Mouse (Mus musculus): ENCODE results near the gene Tmem238l.

The Tmem238l gene

GRCm38 (mm10) chr11:66956303-66956702 lies at the start of gene Tmem238l:
TSS of gene Tmem238l (plus strand) at chr11:66956638.
- DNase-seq, result no peak

- DNase-seq, result no peak
Observed at GRCm38 (mm10) chr11:66911811-66912210, 44.6 kb upstream of the Tmem238l start, which contains the start of gene Pirt. TSS of gene Pirt (plus strand) at chr11:66911981.

DNA sequence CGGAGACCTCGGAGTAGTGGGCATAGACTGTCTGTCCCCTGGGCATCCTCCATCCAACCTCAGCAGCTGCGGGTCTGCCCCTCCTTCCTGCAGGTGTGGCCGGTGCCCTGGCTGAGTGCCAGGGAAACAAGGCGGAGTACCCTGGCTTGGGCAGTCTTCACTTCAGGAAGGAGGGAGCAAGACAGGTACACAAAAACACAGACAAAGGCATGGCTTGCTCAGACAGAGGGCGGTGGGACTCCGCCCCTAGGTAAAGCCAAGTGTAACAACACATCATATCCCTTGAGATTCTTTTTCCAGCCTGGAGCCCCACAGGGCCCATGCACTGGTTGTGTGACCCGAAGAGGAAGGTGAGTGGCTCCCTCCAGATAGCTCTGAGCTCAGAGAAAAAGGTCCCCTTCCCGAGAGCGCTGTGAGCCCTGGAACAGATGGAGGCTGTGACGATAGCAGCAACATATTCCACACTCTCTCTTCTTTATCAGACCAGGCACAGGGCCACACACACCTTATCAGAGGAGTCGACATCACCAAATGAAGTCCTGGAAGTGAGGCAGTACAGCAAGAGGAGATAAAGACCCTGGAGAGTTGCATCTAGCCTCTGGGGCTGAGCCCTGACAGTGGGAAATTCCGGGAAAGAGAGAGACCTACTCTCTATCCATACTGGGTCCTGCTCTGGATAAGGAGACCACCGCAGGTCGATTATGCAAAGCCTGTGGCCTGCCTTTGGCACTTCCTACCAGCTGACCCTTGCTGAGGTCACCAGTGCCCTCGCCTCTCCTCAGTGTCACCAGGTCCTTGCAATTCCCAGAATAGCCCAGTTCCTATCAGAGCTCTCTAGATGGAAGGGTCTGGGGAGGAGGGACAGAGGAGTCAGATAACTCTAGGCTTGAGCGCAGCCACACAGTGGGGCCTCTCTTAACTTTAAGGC lies 43.6 kb upstream of the Tmem238l start:
- DNase-seq, result no peak

DNA sequence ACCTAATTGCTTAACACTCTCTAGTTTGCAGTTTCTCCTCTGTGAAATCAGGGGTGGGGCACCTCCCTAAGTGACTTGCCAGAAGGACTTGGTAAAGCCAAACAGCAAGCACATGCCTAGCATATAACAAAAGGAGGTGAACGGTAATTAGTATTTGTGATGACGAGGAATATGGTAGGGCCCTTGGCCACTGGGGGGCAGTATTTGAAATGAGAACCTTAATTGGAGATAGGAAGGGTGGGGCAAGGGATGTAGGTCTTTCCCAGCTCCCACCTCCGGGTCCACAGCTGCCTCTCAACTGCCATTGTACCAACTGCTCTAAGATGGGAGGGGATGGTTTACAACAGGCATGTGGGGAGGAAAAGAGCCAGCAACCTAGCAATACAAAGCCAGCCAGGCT lies 42.2 kb upstream of the Tmem238l start:
- peak; percentile 37 for DNase-seq

- DNase-seq, result no peak
Observed at GRCm38 (mm10) chr11:66920012-66920411, 36.4 kb upstream of the Tmem238l start.

- no peak for DNase-seq
Observed at GRCm38 (mm10) chr11:66924095-66924823, 32.2 kb upstream of the Tmem238l start.

DNA sequence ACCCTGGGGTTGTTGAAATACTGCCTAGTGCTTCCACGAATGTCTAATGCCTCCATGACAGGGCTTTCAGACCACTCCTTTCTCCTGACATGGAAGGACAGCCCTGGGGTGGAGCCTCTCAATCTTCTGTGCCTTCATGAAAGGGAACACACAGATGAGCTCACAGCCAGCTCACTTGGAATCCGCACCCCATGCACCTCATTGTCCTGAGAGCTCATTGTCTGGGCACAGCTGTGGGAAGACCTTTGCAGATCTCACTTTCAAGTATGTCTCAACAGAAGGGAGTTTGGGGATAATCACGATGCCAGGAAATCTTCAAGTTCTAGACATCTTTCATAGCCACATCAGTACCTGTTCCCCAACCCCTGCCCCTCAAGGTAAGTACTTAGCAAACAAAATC lies 28.1 kb upstream of the Tmem238l start:
- no peak for DNase-seq

DNA sequence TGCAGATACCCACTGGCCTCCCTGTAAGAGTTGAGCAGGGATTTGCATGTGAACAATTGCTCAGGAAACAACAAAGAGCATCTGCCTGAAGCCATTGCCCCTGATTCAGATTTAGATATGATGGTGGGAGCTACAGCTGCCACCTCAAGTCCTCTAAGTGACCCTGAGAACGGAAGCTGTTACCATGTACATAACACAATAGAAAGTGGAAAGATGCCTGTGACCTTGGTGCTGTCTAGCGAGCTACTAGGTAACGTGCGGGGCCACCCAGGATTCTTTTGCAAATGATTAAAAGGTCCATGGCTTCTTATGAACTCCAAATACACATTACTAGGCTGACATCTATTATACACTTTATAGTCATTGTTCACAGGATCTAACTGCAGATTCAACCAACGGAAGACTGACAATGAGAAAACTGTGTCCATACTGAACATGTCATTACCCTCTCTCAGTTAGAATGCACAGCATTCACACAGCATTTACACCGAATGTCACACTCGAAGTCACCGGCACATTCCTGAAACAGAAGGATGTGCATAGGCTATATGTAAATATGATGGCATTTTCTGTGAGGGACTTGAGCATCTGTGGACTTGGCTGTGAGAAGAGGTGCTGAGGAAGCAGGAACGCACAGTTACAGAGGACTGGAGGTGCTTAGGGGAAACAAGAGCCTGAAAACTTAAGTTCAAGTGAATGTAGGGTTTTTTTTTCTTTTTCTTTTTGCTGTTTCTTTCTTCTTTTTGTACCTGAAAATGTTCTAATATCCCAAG lies 23.4 kb upstream of the Tmem238l start:
- DNase-seq, result no peak

GRCm38 (mm10) chr11:66934428-66935173 lies 21.8 kb upstream of the Tmem238l start:
- no peak for DNase-seq

DNA sequence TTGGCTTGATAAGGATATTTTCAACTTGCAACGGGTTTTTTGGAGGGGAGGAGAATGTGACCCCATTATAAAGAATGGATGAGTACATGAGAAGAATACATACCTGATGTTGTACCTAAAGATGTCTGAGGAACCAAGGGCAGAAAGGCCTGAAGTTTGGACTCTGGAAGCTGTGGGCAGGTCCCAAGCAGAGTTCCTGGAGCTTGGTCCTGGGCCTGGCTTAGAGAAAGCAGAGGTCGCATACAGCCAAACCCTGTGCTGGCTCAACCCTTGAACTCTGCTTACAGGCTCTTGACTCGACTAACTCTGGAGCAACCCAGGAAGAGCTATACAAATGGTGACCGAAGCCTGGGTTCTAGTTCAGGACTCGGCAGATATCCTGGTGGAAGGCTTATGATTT lies 14.4 kb upstream of the Tmem238l start:
- no peak for DNase-seq

- DNase-seq, result no peak
Observed at GRCm38 (mm10) chr11:66945224-66945767, 11.1 kb upstream of the Tmem238l start.

DNA sequence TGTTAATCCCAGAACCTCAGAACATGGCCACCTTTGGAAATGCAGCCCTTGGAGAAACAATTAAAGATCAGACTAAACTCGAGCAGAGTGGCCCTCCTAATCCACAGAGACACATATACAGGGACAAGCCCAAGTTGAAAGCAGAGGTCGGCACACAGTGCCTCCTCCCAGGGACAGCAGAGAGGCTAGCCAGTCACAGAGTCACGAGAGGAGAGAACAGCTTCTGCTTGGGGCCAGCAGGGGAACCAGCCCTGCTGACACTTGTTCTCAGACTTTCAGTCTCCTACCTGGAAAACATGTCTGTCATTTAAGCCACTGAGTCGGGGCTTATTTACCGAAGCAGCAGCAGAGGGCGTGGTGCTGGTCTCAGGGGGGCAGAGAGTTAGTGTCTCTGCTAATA lies 9.9 kb upstream of the Tmem238l start:
- no peak for DNase-seq

DNA sequence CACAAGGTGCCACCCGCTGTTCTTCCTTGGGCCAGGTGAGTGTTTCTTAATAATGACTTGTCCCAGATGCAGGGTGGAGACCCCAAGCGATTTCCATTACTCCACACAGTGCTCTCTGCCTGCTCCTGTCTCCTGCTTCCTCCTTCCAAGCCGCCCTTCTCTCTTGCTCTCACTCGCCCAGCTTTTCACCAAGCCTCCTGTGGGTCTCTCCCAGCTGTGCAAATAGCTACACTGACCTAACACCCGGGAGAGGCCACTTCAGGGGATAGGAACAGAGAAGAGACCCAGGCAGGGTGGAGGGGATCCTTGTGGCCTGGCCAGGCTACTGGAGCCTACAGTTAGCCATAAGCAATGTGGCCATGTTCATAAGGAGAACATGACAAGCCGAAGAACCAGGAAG lies 9.5 kb upstream of the Tmem238l start:
- no peak for DNase-seq

GRCm38 (mm10) chr11:66960797-66961196 lies 4.4 kb downstream of the Tmem238l start:
- no peak for DNase-seq

GRCm38 (mm10) chr11:66961447-66962176 lies 5.2 kb downstream of the Tmem238l start:
- no peak for DNase-seq

GRCm38 (mm10) chr11:66963462-66963861 lies 7.0 kb downstream of the Tmem238l start:
- DNase-seq, result no peak

DNA sequence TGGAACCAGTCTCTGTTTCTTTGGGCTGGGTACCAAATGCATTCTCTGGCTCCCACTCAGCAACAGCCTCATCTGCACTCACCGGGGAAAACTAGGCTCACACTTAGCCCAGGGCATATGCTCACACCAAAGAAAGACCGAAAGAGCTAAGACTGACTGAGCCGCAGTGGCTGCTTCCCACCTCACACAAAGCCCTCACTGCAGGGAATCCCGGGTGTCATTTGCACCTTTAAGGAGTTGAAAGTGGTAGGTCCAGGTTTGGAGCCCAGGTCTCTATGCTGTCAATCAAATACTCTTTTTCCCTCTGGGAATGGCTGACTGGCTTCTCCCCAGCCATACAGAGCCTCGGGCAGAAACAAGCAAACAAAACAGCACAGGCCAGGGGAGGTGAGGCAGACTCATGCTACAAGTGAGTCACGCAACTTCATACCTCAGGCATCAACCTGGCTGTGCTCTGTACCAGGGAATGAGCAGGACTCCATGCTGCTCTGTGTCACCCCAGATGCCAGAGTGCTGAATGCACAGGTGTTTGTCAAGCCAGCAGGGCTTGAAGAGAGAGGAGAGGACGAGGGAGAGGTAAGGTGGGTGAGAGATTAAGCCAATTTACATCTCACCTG lies 10.2 kb downstream of the Tmem238l start:
- DNase-seq, result no peak

DNA sequence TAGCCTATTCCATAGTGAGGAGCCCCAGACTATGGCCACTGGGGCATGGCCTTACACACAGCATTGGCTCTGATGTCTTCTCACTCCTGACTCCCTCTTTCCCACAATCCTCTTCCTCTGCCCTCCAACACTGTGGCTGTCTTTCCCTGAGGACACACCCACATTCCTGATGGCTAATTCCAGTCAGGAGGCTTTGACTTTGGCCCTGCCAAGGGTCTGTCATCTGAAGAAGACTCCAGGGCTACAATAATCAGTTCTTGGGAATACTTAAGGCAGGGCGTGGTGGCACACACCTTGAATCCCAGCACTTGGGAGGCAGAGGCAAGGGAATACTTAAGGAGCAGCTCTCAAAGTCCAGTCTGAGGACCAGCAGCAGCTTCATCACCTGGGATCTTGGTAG lies 12.1 kb downstream of the Tmem238l start:
- DNase-seq, result no peak

DNA sequence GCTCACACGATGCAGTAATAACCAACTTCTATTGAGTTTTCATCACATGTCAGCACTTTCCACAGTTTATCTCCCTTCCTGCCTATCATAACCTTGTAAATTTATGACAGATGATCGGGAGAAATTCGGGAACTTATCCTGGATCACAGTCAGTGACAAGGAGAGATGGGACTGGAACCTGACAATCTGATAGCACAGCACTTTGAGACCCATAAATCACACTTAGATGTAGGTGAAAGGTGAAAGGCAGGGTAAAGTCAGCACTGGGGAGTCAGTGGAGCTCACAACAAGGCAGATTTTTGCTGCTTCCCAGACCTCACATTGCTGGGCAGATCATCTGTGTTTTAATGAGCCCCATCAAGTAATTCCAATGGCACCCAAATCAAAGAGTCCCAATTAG lies 17.1 kb downstream of the Tmem238l start:
- DNase-seq, result no peak

GRCm38 (mm10) chr11:66975606-66976330 lies 19.3 kb downstream of the Tmem238l start:
- DNase-seq, result no peak

Measured in right cerebral cortex, postnatal 14 days (tissue).